8 mouse cellular contexts compared by ENCODE assay signal in the genomic region with DNA sequence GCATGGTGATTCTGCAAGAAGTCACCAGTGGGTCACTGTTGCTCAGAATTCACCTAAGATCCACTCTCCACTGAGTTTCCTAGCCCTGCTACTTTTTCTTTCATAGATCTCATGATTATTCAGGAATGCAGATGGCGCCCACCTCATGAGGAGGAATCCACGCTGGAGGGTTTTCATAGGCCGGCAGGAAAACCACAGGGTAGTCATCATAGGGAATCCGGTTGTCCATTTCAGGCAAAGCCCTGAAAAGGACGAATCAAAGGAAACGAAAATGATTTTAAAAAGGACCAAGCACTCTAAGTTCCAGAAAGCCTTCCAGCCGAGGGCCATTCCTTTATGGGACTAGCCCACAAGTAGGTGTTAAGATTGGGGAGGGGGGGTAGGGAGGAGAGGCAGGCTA. TPM values are rescaled to one million over a fixed set of nuclear protein-coding genes. Genes with fewer than 3 reads are reported as not detected.
DNase-seq lines count a peak whose midpoint lies in the region; ATAC-seq and TF ChIP-seq lines count a peak whose summit lies in the region.

No protein-coding gene starts in this region.

- ATAC-seq in hindbrain, embryonic 14.5 days (ENCODE audit: low FRiP score): no peak
- ATAC-seq in midbrain, embryonic 15.5 days (replicated peaks): peak; percentile 9; the same call in 1 of the 2 replicates
- ATAC-seq in activated CD4-positive, CD25-positive, alpha-beta regulatory T cell, adult 4 months: no peak

- H3K4me1 ChIP-seq in bone marrow macrophage, adult 2 months (ENCODE audit: control insufficient read depth, insufficient read depth, low read length): no peaks in the 10 kb centered on the region; the same call in 1 of the 2 replicates
- H3K4me1 ChIP-seq in hindbrain, embryonic 14.5 days (replicated peaks; ENCODE audit: control insufficient read depth, insufficient read depth, low read length): no peaks in the 10 kb centered on the region
- H3K4me1 ChIP-seq in midbrain, embryonic 15.5 days: peaks cover 13% of the 10 kb centered on the region

- H3K4me2 ChIP-seq in hindbrain, embryonic 14.5 days (replicated peaks): peak overlapping the region; percentile 57
- peak overlapping the region; percentile 48 for H3K4me2 ChIP-seq in midbrain, embryonic 15.5 days

- WGBS in hindbrain, embryonic 14.5 days: 40% methylated on average over 7 of the region's 7 CpGs
- WGBS in midbrain, embryonic 15.5 days: 36% methylated on average over 7 of the region's 7 CpGs

- no peaks in the 10 kb centered on the region for H3K9me3 ChIP-seq in hindbrain, embryonic 14.5 days (ENCODE audit: control insufficient read depth, low read length)
- no peaks in the 10 kb centered on the region for H3K9me3 ChIP-seq in midbrain, embryonic 15.5 days

- peaks cover 10% of the 10 kb centered on the region for H3K36me3 ChIP-seq in hindbrain, embryonic 14.5 days (replicated peaks; ENCODE audit: control insufficient read depth, insufficient read depth)
- no peaks in the 10 kb centered on the region for H3K36me3 ChIP-seq in midbrain, embryonic 15.5 days (replicated peaks)

- TF ChIP-seq CTCF in layer of hippocampus, adult 2 months (conservative IDR thresholded peaks at IDR 0.05): no peak
- no peak for TF ChIP-seq CTCF in bone marrow macrophage, adult 2 months (IDR thresholded peaks at IDR 0.05; ENCODE audit: low read depth, low read length)

- TF ChIP-seq POLR2A in bone marrow macrophage, adult 2 months (IDR thresholded peaks at IDR 0.05; ENCODE audit: borderline replicate concordance, low read depth, low read length): no peak

- 0 out of 2 replicates have a peak, but pooled peaks cover 3% of the 10 kb centered on the region for H3K27me3 ChIP-seq in hindbrain, embryonic 14.5 days (ENCODE audit: control insufficient read depth, insufficient read depth, low read length)
- no peaks in the 10 kb centered on the region for H3K27me3 ChIP-seq in midbrain, embryonic 15.5 days (replicated peaks)

- peak overlapping the region; percentile 85 for H3K27ac ChIP-seq in layer of hippocampus, adult 2 months
- H3K27ac ChIP-seq in bone marrow macrophage, adult 2 months (ENCODE audit: insufficient read depth, low read depth, low read length): no peak overlapping the region
- H3K27ac ChIP-seq in hindbrain, embryonic 14.5 days: no peak overlapping the region
- peak overlapping the region; percentile 47; the same call in 1 of the 2 replicates for H3K27ac ChIP-seq in midbrain, embryonic 15.5 days

- peak overlapping the region; percentile 67 for H3K9ac ChIP-seq in hindbrain, embryonic 14.5 days
- H3K9ac ChIP-seq in midbrain, embryonic 15.5 days: peak overlapping the region; percentile 17; the same call in 1 of the 2 replicates

- peak overlapping the region; percentile 69 for H3K4me3 ChIP-seq in layer of hippocampus, adult 2 months
- H3K4me3 ChIP-seq in bone marrow macrophage, adult 2 months (ENCODE audit: insufficient read depth, low read length): peak overlapping the region; percentile 86
- peak overlapping the region; percentile 47 for H3K4me3 ChIP-seq in hindbrain, embryonic 14.5 days (replicated peaks; ENCODE audit: low read length)
- H3K4me3 ChIP-seq in midbrain, embryonic 15.5 days: peak overlapping the region; percentile 48

- no peak for DNase-seq in layer of hippocampus, adult 2 months (ENCODE audit: low spot score in 2 of 2)
- DNase-seq in layer of hippocampus, adult 8-10 months (ENCODE audit: low spot score in 2 of 2): no peak
- no peak for DNase-seq in hindbrain, embryonic 14.5 days (ENCODE audit: low spot score)
- DNase-seq in right cerebral cortex, postnatal 25 days: no peak
- DNase-seq in cerebellum, adult 8-10 months: no peak

RNA-seq across cellular contexts. Expression of gene Kif4, which starts 0.4 kb away (rescaled TPM):
- under 1 TPM; 0.61 to 0.77 TPM for total RNA-seq in layer of hippocampus, adult 2 months (2021)
- total RNA-seq in layer of hippocampus, adult 8-10 months (2022): under 1 TPM; 0.29 to 0.57 (median 0.44) TPM
- 9.0 and 13.4 TPM in 2 replicates for polyA plus RNA-seq in bone marrow macrophage, adult 2 months (2012; ENCODE audit: insufficient read depth, insufficient read length, missing spikeins)
- 4.8 and 6.0 TPM in 2 replicates for polyA plus RNA-seq in hindbrain, embryonic 14.5 days (2014; fragmentation: Nextera tagmentation; extraction: Ambion mirVana)
- polyA plus RNA-seq in midbrain, embryonic 15.5 days (2015; fragmentation: Nextera tagmentation; extraction: Ambion mirVana): 4.0 and 4.6 TPM in 2 replicates
- polyA plus RNA-seq in activated CD4-positive, CD25-positive, alpha-beta regulatory T cell, adult 4 months (2017; shearing (Covaris generic)): 1 to 10 TPM; 5.2 to 7.3 TPM

RNA-seq across cellular contexts. Expression of gene Pdzd11, which starts 1.2 kb away (rescaled TPM):
- total RNA-seq in layer of hippocampus, adult 2 months (2021): 10 to 100 TPM; 39.0 to 43.5 TPM
- total RNA-seq in layer of hippocampus, adult 8-10 months (2022): 10 to 100 TPM; 38.4 to 48.0 (median 39.5) TPM
- polyA plus RNA-seq in bone marrow macrophage, adult 2 months (2012; ENCODE audit: insufficient read depth, insufficient read length, missing spikeins): 28.8 and 29.7 TPM in 2 replicates
- polyA plus RNA-seq in hindbrain, embryonic 14.5 days (2014; fragmentation: Nextera tagmentation; extraction: Ambion mirVana): 90.9 and 102 TPM in 2 replicates
- polyA plus RNA-seq in midbrain, embryonic 15.5 days (2015; fragmentation: Nextera tagmentation; extraction: Ambion mirVana): 94.0 and 98.2 TPM in 2 replicates
- 10 to 100 TPM; 53.6 to 73.1 TPM for polyA plus RNA-seq in activated CD4-positive, CD25-positive, alpha-beta regulatory T cell, adult 4 months (2017; shearing (Covaris generic))

RNA-seq across cellular contexts. Expression of gene Arr3, which starts 19.8 kb away (rescaled TPM):
- under 1 TPM in 1 of 2 experiments, not detected in 1; 0.41 TPM for total RNA-seq in layer of hippocampus, adult 2 months (2021)
- total RNA-seq in layer of hippocampus, adult 8-10 months (2022): 1 to 10 TPM in 1 of 4 experiments, under 1 TPM in 2, not detected in 1; 0.43 to 1.1 (median 0.52) TPM
- polyA plus RNA-seq in bone marrow macrophage, adult 2 months (2012; ENCODE audit: insufficient read depth, insufficient read length, missing spikeins): not detected in 2 replicates
- polyA plus RNA-seq in hindbrain, embryonic 14.5 days (2014; fragmentation: Nextera tagmentation; extraction: Ambion mirVana): not detected in 2 replicates
- not detected in 2 replicates for polyA plus RNA-seq in midbrain, embryonic 15.5 days (2015; fragmentation: Nextera tagmentation; extraction: Ambion mirVana)
- polyA plus RNA-seq in activated CD4-positive, CD25-positive, alpha-beta regulatory T cell, adult 4 months (2017; shearing (Covaris generic)): not detected

RNA-seq across cellular contexts. Expression of gene P2ry4, which starts 30.5 kb away (rescaled TPM):
- total RNA-seq in layer of hippocampus, adult 2 months (2021): not detected
- total RNA-seq in layer of hippocampus, adult 8-10 months (2022): under 1 TPM in 1 of 4 experiments, not detected in 3; 0.14 TPM
- polyA plus RNA-seq in bone marrow macrophage, adult 2 months (2012; ENCODE audit: insufficient read depth, insufficient read length, missing spikeins): not detected in 2 replicates
- polyA plus RNA-seq in hindbrain, embryonic 14.5 days (2014; fragmentation: Nextera tagmentation; extraction: Ambion mirVana): not detected in 2 replicates
- not detected in 2 replicates for polyA plus RNA-seq in midbrain, embryonic 15.5 days (2015; fragmentation: Nextera tagmentation; extraction: Ambion mirVana)
- polyA plus RNA-seq in activated CD4-positive, CD25-positive, alpha-beta regulatory T cell, adult 4 months (2017; shearing (Covaris generic)): not detected

RNA-seq across cellular contexts. Expression of gene Awat1, which starts 53.1 kb away (rescaled TPM):
- not detected for total RNA-seq in layer of hippocampus, adult 2 months (2021)
- total RNA-seq in layer of hippocampus, adult 8-10 months (2022): not detected
- polyA plus RNA-seq in bone marrow macrophage, adult 2 months (2012; ENCODE audit: insufficient read depth, insufficient read length, missing spikeins): not detected in 2 replicates
- polyA plus RNA-seq in hindbrain, embryonic 14.5 days (2014; fragmentation: Nextera tagmentation; extraction: Ambion mirVana): not detected in 2 replicates
- not detected in 2 replicates for polyA plus RNA-seq in midbrain, embryonic 15.5 days (2015; fragmentation: Nextera tagmentation; extraction: Ambion mirVana)
- not detected for polyA plus RNA-seq in activated CD4-positive, CD25-positive, alpha-beta regulatory T cell, adult 4 months (2017; shearing (Covaris generic))

Comparison
In these comparisons a context has a peak if more than half of its experiments do, and no peak if none do; other contexts are left out.
1. H3K27ac ChIP-seq: peak in layer of hippocampus, adult 2 months (single experiment) and midbrain, embryonic 15.5 days (single experiment); none in bone marrow macrophage, adult 2 months (single experiment) and hindbrain, embryonic 14.5 days (single experiment).
2. Peak in every context shown above with its lines, with median percentiles within 50 percentile points of each other: H3K4me3 ChIP-seq.